Mouse (Mus musculus) retina, embryonic 14.5 days (tissue): ENCODE data around the gene Sh2d6.

Experiments used
- DNase-seq: peaks from one replicate; pipeline ENCODE4 v3.0.0-alpha.2; 2015; ENCODE audit warnings: low spot score

The Sh2d6 gene

GRCm38 (mm10) chr6:72521607-72522006, at the start of gene Sh2d6:
TSS of gene Sh2d6 (minus strand) at chr6:72521707.
- DNase-seq: no peak

- no peak for DNase-seq
Measured at GRCm38 (mm10) chr6:72570644-72571397, 49.3 kb upstream of the Sh2d6 start.

GRCm38 (mm10) chr6:72568736-72569135, 47.2 kb upstream of the Sh2d6 start:
- no peak for DNase-seq

DNA sequence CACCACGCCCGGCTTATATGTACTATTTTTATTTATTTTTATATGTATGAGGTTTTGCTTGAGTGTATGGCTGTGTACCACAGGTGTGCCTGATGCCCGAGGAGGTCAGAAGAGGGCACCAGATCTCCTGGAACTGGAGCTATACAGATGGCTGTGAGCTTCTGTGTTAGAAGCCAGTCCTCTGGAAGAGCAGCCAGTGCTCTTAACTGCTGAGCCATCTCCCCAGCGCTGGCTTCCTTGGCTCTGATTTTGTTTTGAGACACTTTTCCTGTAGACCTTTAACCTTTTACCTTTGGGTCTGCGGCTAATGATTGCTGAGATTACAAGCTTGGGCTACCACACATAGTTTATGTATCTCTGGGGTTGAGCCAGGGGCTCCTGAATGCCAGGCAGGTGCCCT, 46.0 kb upstream of the Sh2d6 start:
- no peak for DNase-seq

- peak; percentile 96 for DNase-seq
Measured at GRCm38 (mm10) chr6:72566044-72566443, 44.5 kb upstream of the Sh2d6 start.

DNA sequence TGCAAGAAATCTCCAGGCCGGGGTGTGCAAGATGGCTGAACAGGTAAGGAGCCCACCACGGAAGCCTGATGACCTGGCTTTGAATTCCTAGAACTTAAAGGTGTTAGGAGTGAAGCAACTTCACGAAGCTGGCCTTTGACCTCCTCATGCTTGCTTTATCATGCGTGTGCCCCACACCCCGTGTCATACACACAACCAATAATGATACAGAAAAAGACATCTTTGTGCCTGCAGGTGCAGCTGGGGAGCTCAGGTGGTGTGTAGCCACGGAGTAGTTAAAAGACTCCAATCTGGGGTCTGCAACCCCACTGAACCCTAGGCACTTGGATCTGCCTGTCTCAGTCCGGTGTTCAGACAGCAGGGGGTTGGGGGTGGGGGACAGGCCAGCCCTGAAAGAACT, 44.0 kb upstream of the Sh2d6 start:
- no peak for DNase-seq

DNA sequence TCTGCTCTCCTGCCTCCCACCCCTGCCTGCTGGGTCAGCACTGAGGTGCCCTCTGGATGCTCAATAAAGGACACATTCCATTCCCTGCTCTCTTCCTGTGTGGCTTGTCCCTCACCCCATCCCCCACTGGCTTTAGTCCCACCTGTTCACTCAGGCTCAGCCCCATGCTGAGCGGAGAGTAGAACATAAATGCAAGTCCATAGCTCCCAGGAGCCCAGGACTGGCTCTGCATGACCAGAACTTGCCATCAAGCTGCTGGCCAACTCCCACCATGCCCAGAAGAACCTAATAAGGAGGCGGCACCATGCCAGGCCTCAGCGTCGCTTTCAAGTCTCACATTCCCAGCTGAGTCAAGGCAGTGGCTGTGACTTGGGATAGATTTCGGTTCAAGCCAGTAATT, 41.4 kb upstream of the Sh2d6 start:
- DNase-seq: no peak

- no peak for DNase-seq
Measured at GRCm38 (mm10) chr6:72562486-72562885, 41.0 kb upstream of the Sh2d6 start.

- no peak for DNase-seq
Measured at GRCm38 (mm10) chr6:72560801-72561200, 39.3 kb upstream of the Sh2d6 start.

GRCm38 (mm10) chr6:72553079-72553412, 31.5 kb upstream of the Sh2d6 start:
- DNase-seq: no peak

GRCm38 (mm10) chr6:72552171-72553078, 30.9 kb upstream of the Sh2d6 start:
- DNase-seq: peak; percentile 70

DNA sequence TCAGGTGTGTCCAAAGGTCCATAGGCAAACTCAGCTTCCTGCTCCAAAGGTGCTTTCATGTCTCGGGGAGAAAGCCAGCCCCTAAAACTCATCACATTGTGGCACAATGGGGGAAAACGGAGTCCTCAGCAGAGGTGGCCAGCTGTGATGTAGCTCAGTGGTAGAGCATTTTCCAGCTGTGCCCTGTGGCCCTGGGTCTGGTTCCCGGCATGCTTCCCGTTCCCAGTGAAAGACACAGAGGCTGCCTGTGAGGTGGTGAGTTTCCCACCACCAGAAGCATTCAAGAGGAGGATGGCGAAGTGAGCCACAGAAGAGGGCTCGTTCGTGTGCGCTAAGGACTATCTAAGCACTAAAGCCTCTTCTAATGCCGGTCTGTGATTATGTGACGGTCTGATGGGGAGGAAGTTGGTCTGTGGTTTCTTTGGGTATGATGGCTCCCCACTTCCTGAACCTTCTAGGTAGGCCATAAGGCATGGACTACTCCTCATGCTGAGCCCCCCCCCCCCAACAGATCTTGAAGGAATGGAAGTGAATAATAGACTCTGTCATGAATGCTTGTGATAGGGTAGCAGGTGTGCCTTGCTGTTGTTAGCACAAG, 29.1 kb upstream of the Sh2d6 start:
- DNase-seq: no peak

- no peak for DNase-seq
Measured at GRCm38 (mm10) chr6:72550025-72550424, 28.5 kb upstream of the Sh2d6 start.

- no peak for DNase-seq
Measured at GRCm38 (mm10) chr6:72549041-72549580, 27.6 kb upstream of the Sh2d6 start.

DNA sequence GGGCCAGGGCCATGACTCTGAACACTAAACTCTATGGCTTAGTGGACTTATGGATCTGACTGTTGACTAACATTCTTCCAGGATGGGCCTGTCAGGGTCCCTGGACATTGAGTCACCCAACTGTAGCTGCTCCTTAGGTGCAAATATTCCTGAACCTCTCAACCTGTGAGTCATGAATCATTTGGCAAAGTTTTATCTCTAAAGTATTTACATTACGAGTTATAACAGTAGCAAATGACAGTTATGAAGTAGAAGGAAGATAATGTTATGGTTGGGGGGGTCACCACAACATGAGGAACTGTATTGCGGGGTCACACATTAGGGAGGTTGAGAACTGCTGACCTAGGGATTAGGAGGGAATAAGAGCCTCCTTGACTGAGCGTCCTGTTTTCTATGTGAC, 26.4 kb upstream of the Sh2d6 start:
- no peak for DNase-seq

- no peak for DNase-seq
Measured at GRCm38 (mm10) chr6:72547121-72547520, 25.6 kb upstream of the Sh2d6 start.

DNA sequence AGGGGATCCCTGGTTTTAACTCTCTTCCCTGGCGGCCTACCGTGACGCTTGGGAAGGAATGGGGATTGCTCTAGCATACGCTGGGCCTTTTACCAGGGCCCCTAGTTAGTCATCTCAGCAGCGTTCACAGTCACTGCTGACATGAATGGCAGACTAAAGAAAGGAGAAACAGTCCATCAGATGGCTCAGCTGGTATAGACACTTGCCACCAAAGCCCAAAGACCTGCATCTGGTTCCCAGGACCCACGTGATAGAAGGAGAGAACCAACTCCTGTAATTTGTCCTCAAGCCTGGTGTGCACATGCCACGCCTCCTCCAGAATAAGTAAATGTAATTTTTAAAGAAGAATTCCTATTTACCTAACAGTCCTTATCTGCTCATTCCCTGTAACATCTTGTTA, 23.9 kb upstream of the Sh2d6 start:
- no peak for DNase-seq

GRCm38 (mm10) chr6:72544283-72544987, 22.9 kb upstream of the Sh2d6 start, which contains the start of gene Capg:
TSS of gene Capg (plus strand) at chr6:72544391.
- DNase-seq: no peak

- no peak for DNase-seq
Measured at GRCm38 (mm10) chr6:72543265-72543850, 21.9 kb upstream of the Sh2d6 start.

- DNase-seq: peak; percentile 78
Measured at GRCm38 (mm10) chr6:72538562-72539031, 17.1 kb upstream of the Sh2d6 start.

- no peak for DNase-seq
Measured at GRCm38 (mm10) chr6:72537998-72538500, 16.5 kb upstream of the Sh2d6 start.
